Mouse (Mus musculus) embryonic facial prominence, embryonic 14.5 days (tissue): ENCODE measurements at regions not wholly inside any gene's neighbourhood (a gene's known extent, or its start where the extent isn't known, plus 50 kb on each side); places are given as distances from the start of the nearest gene placed in this dataset.

Source experiments
- ATAC-seq: fragments of 200-750 bp; cut with Nextera tagmentation; 2 replicates; pipeline ENCODE4 v1.8.0; 2017; ENCODE audit warnings: low read depth, moderate number of reproducible peaks, moderate TSS enrichment
- DNase-seq: peaks from one replicate; pipeline ENCODE4 v3.0.0-alpha.2; 2015; ENCODE audit warnings: low spot score
- H3K27ac ChIP-seq: fragments of 300-500 bp; sonication (generic); replicated peaks from 2 replicates; pipeline ENCODE4 v1.5.1; 2014; ENCODE audit warnings: low read depth, mild to moderate bottlenecking, low read length, moderate library complexity
- H3K27me3 ChIP-seq: fragments of 300-500 bp; sonication (generic); replicated peaks from 2 replicates; pipeline ENCODE4 v1.6.1; 2014; ENCODE audit warnings: low read length; ENCODE audit not compliant: control insufficient read depth, insufficient read depth
- H3K36me3 ChIP-seq: fragments of 300-500 bp; sonication (generic); 2 replicates; pipeline ENCODE4 v1.6.1; 2014; ENCODE audit warnings: low read length, mixed read lengths; ENCODE audit not compliant: control insufficient read depth, insufficient read depth
- H3K4me1 ChIP-seq: fragments of 300-500 bp; sonication (generic); 2 replicates; pipeline ENCODE4 v1.6.1; 2014; ENCODE audit warnings: antibody characterized with exemption, low read length; ENCODE audit not compliant: control insufficient read depth, insufficient read depth
- H3K4me2 ChIP-seq: fragments of 300-500 bp; sonication (generic); 2 replicates; pipeline ENCODE4 v1.6.1; 2014; ENCODE audit warnings: low read depth, mild to moderate bottlenecking, low read length, moderate library complexity, mixed read lengths
- H3K4me3 ChIP-seq: fragments of 300-500 bp; sonication (generic); 2 replicates; pipeline ENCODE4 v1.5.1; 2014; ENCODE audit warnings: low read depth, mild to moderate bottlenecking, low read length
- H3K9ac ChIP-seq: fragments of 300-500 bp; sonication (generic); 2 replicates; pipeline ENCODE4 v1.6.1; 2014; ENCODE audit warnings: low read depth, mild to moderate bottlenecking, low read length, moderate library complexity, mixed read lengths
- H3K9me3 ChIP-seq: fragments of 300-500 bp; sonication (generic); 2 replicates; pipeline ENCODE4 v1.6.1; 2016; ENCODE audit warnings: low read length; ENCODE audit not compliant: control insufficient read depth
- WGBS: fragments of 180-500 bp; shearing (Covaris S2); extraction: QIAGEN DNeasy Blood & Tissue Kit; methylation state at CpG from one replicate; pipeline ENCODE4 v1.1.7; 2014; 5-methylcytosine and 5-hydroxymethylcytosine counted together

GRCm38 (mm10) chr14:99603257-99603656, 304.8 kb downstream of the Klf5 start:
- Histone ChIP-seq H3K4me1 (peaks cover 15% of the 10 kb centered on the region; the same call in 1 of the 2 replicates), H3K9ac (no peak overlapping the region), H3K27me3 (no peaks in the 10 kb centered on the region), H3K36me3 (no peaks in the 10 kb centered on the region), H3K27ac (0 out of 2 replicates have a peak overlapping the region, but pooled peaks have one; percentile 3), H3K9me3 (no peaks in the 10 kb centered on the region), H3K4me2 (no peak overlapping the region), H3K4me3 (no peak overlapping the region)
- no peak for ATAC-seq
- WGBS = 44% methylated on average over 2 of the region's 2 CpGs
- no peak for DNase-seq

GRCm38 (mm10) chr14:99605351-99606100, 307.0 kb downstream of the Klf5 start:
- 57% methylated on average over 6 of the region's 6 CpGs for WGBS
- ATAC-seq = peak; percentile 83

GRCm38 (mm10) chr14:99609003-99609402, 310.5 kb downstream of the Klf5 start:
- no peak overlapping the region for H3K9ac ChIP-seq
- no peak overlapping the region for H3K27ac ChIP-seq
- H3K4me1 ChIP-seq = 0 out of 2 replicates have a peak, but pooled peaks cover 5% of the 10 kb centered on the region
- DNase-seq = no peak
- WGBS = 86% methylated on average over 2 of the region's 2 CpGs
- no peak for ATAC-seq
- H3K9me3 ChIP-seq = no peaks in the 10 kb centered on the region
- no peak overlapping the region for H3K4me3 ChIP-seq
- no peaks in the 10 kb centered on the region for H3K36me3 ChIP-seq
- no peaks in the 10 kb centered on the region for H3K27me3 ChIP-seq
- no peak overlapping the region for H3K4me2 ChIP-seq

More at GRCm38 (mm10) chr14:99605351-99606100, 307.0 kb downstream of the Klf5 start:
- Histone ChIP-seq H3K4me2 (no peak overlapping the region), H3K27ac (0 out of 2 replicates have a peak overlapping the region, but pooled peaks have one; percentile 55), H3K27me3 (no peaks in the 10 kb centered on the region), H3K9me3 (no peaks in the 10 kb centered on the region), H3K36me3 (no peaks in the 10 kb centered on the region), H3K9ac (no peak overlapping the region), H3K4me1 (peaks cover 15% of the 10 kb centered on the region; the same call in 1 of the 2 replicates), H3K4me3 (no peak overlapping the region)
- peak; percentile 88 for DNase-seq

GRCm38 (mm10) chr14:99611435-99611834, 312.9 kb downstream of the Klf5 start:
- no peaks in the 10 kb centered on the region for H3K36me3 ChIP-seq
- no peak overlapping the region for H3K9ac ChIP-seq
- DNase-seq = no peak
- no peak for ATAC-seq
- H3K27me3 ChIP-seq = no peaks in the 10 kb centered on the region
- no peaks in the 10 kb centered on the region for H3K9me3 ChIP-seq
- H3K4me3 ChIP-seq = no peak overlapping the region
- H3K27ac ChIP-seq = no peak overlapping the region
- H3K4me1 ChIP-seq = no peaks in the 10 kb centered on the region
- no peak overlapping the region for H3K4me2 ChIP-seq
- WGBS = 93% methylated on average over 5 of the region's 5 CpGs

GRCm38 (mm10) chr14:99612114-99612513, 313.6 kb downstream of the Klf5 start:
- H3K9me3 ChIP-seq = no peaks in the 10 kb centered on the region
- H3K4me2 ChIP-seq = no peak overlapping the region
- no peaks in the 10 kb centered on the region for H3K4me1 ChIP-seq
- ATAC-seq = no peak
- H3K36me3 ChIP-seq = no peaks in the 10 kb centered on the region
- no peak for DNase-seq
- H3K27me3 ChIP-seq = no peaks in the 10 kb centered on the region
- H3K9ac ChIP-seq = no peak overlapping the region
- no peak overlapping the region for H3K4me3 ChIP-seq
- no peak overlapping the region for H3K27ac ChIP-seq
- WGBS = 88% methylated on average over 3 of the region's 3 CpGs

GRCm38 (mm10) chr14:99614748-99615147, 316.3 kb downstream of the Klf5 start:
- no peaks in the 10 kb centered on the region for H3K9me3 ChIP-seq
- no peak overlapping the region for H3K9ac ChIP-seq
- 79% methylated on average over 3 of the region's 3 CpGs for WGBS
- no peak overlapping the region for H3K4me2 ChIP-seq
- H3K27me3 ChIP-seq = no peaks in the 10 kb centered on the region
- no peak overlapping the region for H3K27ac ChIP-seq
- no peak for DNase-seq
- ATAC-seq = no peak
- no peaks in the 10 kb centered on the region for H3K4me1 ChIP-seq
- no peak overlapping the region for H3K4me3 ChIP-seq
- no peaks in the 10 kb centered on the region for H3K36me3 ChIP-seq

- Histone ChIP-seq H3K9me3 (no peaks in the 10 kb centered on the region), H3K27ac (no peak overlapping the region), H3K9ac (no peak overlapping the region), H3K36me3 (no peaks in the 10 kb centered on the region), H3K4me1 (no peaks in the 10 kb centered on the region), H3K4me3 (no peak overlapping the region), H3K4me2 (no peak overlapping the region), H3K27me3 (no peaks in the 10 kb centered on the region)
- no peak for DNase-seq
- 64% methylated on average over 7 of the region's 7 CpGs for WGBS
- ATAC-seq = no peak
Measured at GRCm38 (mm10) chr14:99616655-99617335, 318.3 kb downstream of the Klf5 start.

- ATAC-seq = no peak
- no peaks in the 10 kb centered on the region for H3K9me3 ChIP-seq
- no peak overlapping the region for H3K4me3 ChIP-seq
- no peaks in the 10 kb centered on the region for H3K27me3 ChIP-seq
- H3K27ac ChIP-seq = no peak overlapping the region
- H3K4me2 ChIP-seq = no peak overlapping the region
- 75% methylated on average over 2 of the region's 2 CpGs for WGBS
- DNase-seq = no peak
- no peak overlapping the region for H3K9ac ChIP-seq
- no peaks in the 10 kb centered on the region for H3K4me1 ChIP-seq
- no peaks in the 10 kb centered on the region for H3K36me3 ChIP-seq
Measured at GRCm38 (mm10) chr14:99617374-99617773, 318.9 kb downstream of the Klf5 start.
